7 mouse cellular contexts compared by ENCODE assay signal in genomic region chr9:64590634-64591041, GRCm38 (mm10).
DNase-seq lines count a peak whose midpoint lies in the region; ATAC-seq lines count a peak whose summit lies in the region.

No protein-coding gene starts in this region.

- peak overlapping the region; percentile 95 for H3K27ac ChIP-seq in liver, embryonic 16.5 days (ENCODE audit: low read length)
- no peak overlapping the region for H3K27ac ChIP-seq in kidney, embryonic 16.5 days (ENCODE audit: low read length)

- 7% methylated on average over 5 of the region's 5 CpGs for WGBS in liver, embryonic 16.5 days (ENCODE audit: insufficient replicate concordance)
- 61% methylated on average over 5 of the region's 5 CpGs for WGBS in kidney, embryonic 16.5 days

- no peak overlapping the region for H3K4me3 ChIP-seq in liver, embryonic 16.5 days (ENCODE audit: low read depth, low read length)
- H3K4me3 ChIP-seq in kidney, embryonic 16.5 days (ENCODE audit: low read length) = no peak overlapping the region

- no peaks in the 10 kb centered on the region for H3K27me3 ChIP-seq in liver, embryonic 16.5 days (ENCODE audit: control insufficient read depth, insufficient read depth, low read depth, low read length)
- H3K27me3 ChIP-seq in kidney, embryonic 16.5 days (ENCODE audit: insufficient read depth, low read length) = no peaks in the 10 kb centered on the region

- intact Hi-C loops in heart, postnatal 10 days (cut with DNase I) = no loop called here

- H3K36me3 ChIP-seq in liver, embryonic 16.5 days (ENCODE audit: control insufficient read depth, insufficient read depth) = no peaks in the 10 kb centered on the region
- no peaks in the 10 kb centered on the region for H3K36me3 ChIP-seq in kidney, embryonic 16.5 days (ENCODE audit: insufficient read depth, low read length)

- no peaks in the 10 kb centered on the region for H3K9me3 ChIP-seq in liver, embryonic 16.5 days (replicated peaks; ENCODE audit: control insufficient read depth, low read length)
- H3K9me3 ChIP-seq in kidney, embryonic 16.5 days (ENCODE audit: low read length) = no peaks in the 10 kb centered on the region

- ATAC-seq in liver, embryonic 16.5 days (ENCODE audit: low read depth) = peak; percentile 97
- ATAC-seq in CD4-positive, CD25-positive, alpha-beta regulatory T cell, adult 4 months = no peak
- ATAC-seq in kidney, embryonic 16.5 days (ENCODE audit: low FRiP score, low TSS enrichment) = no peak

- peak; percentile 37 for DNase-seq in spleen, adult 12 weeks (ENCODE audit: low spot score)
- DNase-seq in spleen, adult 18-20 months = no peak
- peak; percentile 83 to 84 for DNase-seq in cerebellum, postnatal 14 days
- DNase-seq in heart, postnatal 10 days = peak; percentile 21 to 43

- peak overlapping the region; percentile 56 for H3K4me2 ChIP-seq in liver, embryonic 16.5 days (ENCODE audit: low read depth, low read length)
- H3K4me2 ChIP-seq in kidney, embryonic 16.5 days (replicated peaks; ENCODE audit: low read depth, low read length) = no peak overlapping the region

- peak overlapping the region; percentile 58 for H3K9ac ChIP-seq in liver, embryonic 16.5 days (ENCODE audit: low read depth, low read length)
- no peak overlapping the region for H3K9ac ChIP-seq in kidney, embryonic 16.5 days (replicated peaks; ENCODE audit: low read length)

- H3K4me1 ChIP-seq in liver, embryonic 16.5 days (ENCODE audit: control insufficient read depth, low read depth, low read length) = peaks cover 38% of the 10 kb centered on the region
- no peaks in the 10 kb centered on the region for H3K4me1 ChIP-seq in kidney, embryonic 16.5 days (ENCODE audit: insufficient read depth, low read length)

Comparison
In these comparisons a context has a peak if more than half of its experiments do, and no peak if none do; other contexts are left out.
1. DNase-seq: peak in spleen, adult 12 weeks (single experiment), cerebellum, postnatal 14 days (2 of 2) and heart, postnatal 10 days (2 of 2); none in spleen, adult 18-20 months (0 of 2).